11 mouse cellular contexts compared by ENCODE assay signal in the genomic region with DNA sequence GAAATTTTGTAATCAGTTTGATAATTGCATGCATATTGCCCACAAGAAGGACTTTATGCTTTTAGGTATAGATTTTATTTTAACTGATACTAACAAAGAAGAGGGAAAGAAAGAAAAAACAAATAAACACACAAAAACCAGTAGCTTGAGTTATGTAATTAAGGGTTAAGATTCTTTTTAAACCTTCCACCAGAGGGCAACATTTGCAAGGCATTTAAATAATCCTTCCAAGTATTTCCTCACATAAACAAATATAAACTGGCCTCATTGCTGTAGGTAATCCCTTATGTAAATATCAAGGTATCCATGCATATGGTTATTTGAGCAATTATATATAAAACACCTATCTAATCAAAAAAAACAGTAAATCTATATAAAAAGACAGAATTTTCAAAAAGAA. TPM values are rescaled to one million over a fixed set of nuclear protein-coding genes. Genes with fewer than 3 reads are reported as not detected.
DNase-seq lines count a peak whose midpoint lies in the region; ATAC-seq and TF ChIP-seq lines count a peak whose summit lies in the region.
"Had no signal": no experiment of that assay in that cellular context is flagged by ENCODE, and none has a peak within 500 bp of the region (broad histone marks: within the 10 kb centered on the region; RNA-seq: fewer than 3 reads in every experiment).

No protein-coding gene starts in this region.

- no peaks in the 10 kb centered on the region; the same call in 1 of the 2 replicates for H3K27me3 ChIP-seq in kidney, adult 2 months (replicated peaks; ENCODE audit: control insufficient read depth, insufficient read depth, low read length)
- H3K27me3 ChIP-seq in kidney, embryonic 14.5 days (ENCODE audit: control insufficient read depth, insufficient read depth, low read length), result peaks cover 29% of the 10 kb centered on the region
- H3K27me3 ChIP-seq in E14TG2a.4 (ENCODE audit: insufficient read depth, low read length), result peaks cover 12% of the 10 kb centered on the region
- H3K27me3 ChIP-seq in midbrain, embryonic 14.5 days (ENCODE audit: control insufficient read depth, insufficient read depth, low read length), result no peaks in the 10 kb centered on the region; the same call in 1 of the 2 replicates

- H3K4me1 ChIP-seq in kidney, adult 2 months (ENCODE audit: control insufficient read depth, insufficient read depth, low read length), result no peaks in the 10 kb centered on the region
- no peaks in the 10 kb centered on the region for H3K4me1 ChIP-seq in kidney, embryonic 14.5 days (ENCODE audit: control insufficient read depth, insufficient read depth, low read length)
- peaks cover 13% of the 10 kb centered on the region; the same call in 1 of the 2 replicates for H3K4me1 ChIP-seq in E14TG2a.4 (replicated peaks; ENCODE audit: low read depth, low read length)
- H3K4me1 ChIP-seq in midbrain, embryonic 14.5 days (ENCODE audit: control insufficient read depth, insufficient read depth, low read length), result peaks cover 5% of the 10 kb centered on the region; the same call in 1 of the 2 replicates
- H3K4me1 ChIP-seq: intestine, embryonic 15.5 days; megakaryocyte, embryonic 14.5 days had no signal

- intact Hi-C loops in heart, postnatal 25 days (cut with DNase I), result loop anchor here (2.0 kb wide), 1 partner anchor 355 kb away; no protein-coding TSS in a partner anchor

- no peak overlapping the region for H3K27ac ChIP-seq in kidney, adult 2 months (ENCODE audit: insufficient read depth, low read depth, low read length)
- H3K27ac ChIP-seq in kidney, embryonic 14.5 days (ENCODE audit: low read depth, low read length), result no peak overlapping the region
- peak overlapping the region; percentile 75 for H3K27ac ChIP-seq in midbrain, embryonic 14.5 days (replicated peaks; ENCODE audit: low read depth, low read length)
- H3K27ac ChIP-seq: intestine, embryonic 15.5 days had no signal

- ATAC-seq in kidney, embryonic 14.5 days (ENCODE audit: low FRiP score, low TSS enrichment), result no peak
- no peak for ATAC-seq in midbrain, embryonic 14.5 days (ENCODE audit: low FRiP score, low TSS enrichment)
- ATAC-seq: intestine, embryonic 15.5 days had no signal

- H3K9me3 ChIP-seq in kidney, embryonic 14.5 days (ENCODE audit: control insufficient read depth, low read length), result no peaks in the 10 kb centered on the region
- H3K9me3 ChIP-seq in E14TG2a.4 (ENCODE audit: low read length), result no peaks in the 10 kb centered on the region
- no peaks in the 10 kb centered on the region for H3K9me3 ChIP-seq in midbrain, embryonic 14.5 days (ENCODE audit: control insufficient read depth, low read length)
- H3K9me3 ChIP-seq: intestine, embryonic 15.5 days; megakaryocyte, embryonic 14.5 days had no signal

- H3K9ac ChIP-seq in kidney, embryonic 14.5 days (ENCODE audit: low read depth, low read length), result no peak overlapping the region
- H3K9ac ChIP-seq in midbrain, embryonic 14.5 days (replicated peaks; ENCODE audit: low read length), result peak overlapping the region; percentile 49
- H3K9ac ChIP-seq: intestine, embryonic 15.5 days had no signal

- no peak overlapping the region for H3K4me2 ChIP-seq in kidney, embryonic 14.5 days (replicated peaks; ENCODE audit: low read depth, low read length)
- peak overlapping the region; percentile 41 for H3K4me2 ChIP-seq in midbrain, embryonic 14.5 days (ENCODE audit: low read length)
- H3K4me2 ChIP-seq: intestine, embryonic 15.5 days had no signal

- H3K4me3 ChIP-seq in kidney, adult 2 months (ENCODE audit: insufficient read depth, low read depth, low read length), result no peak overlapping the region
- no peak overlapping the region for H3K4me3 ChIP-seq in kidney, embryonic 14.5 days (ENCODE audit: low read length)
- no peak overlapping the region for H3K4me3 ChIP-seq in E14TG2a.4 (replicated peaks; ENCODE audit: low read length)
- no peak overlapping the region for H3K4me3 ChIP-seq in midbrain, embryonic 14.5 days (replicated peaks; ENCODE audit: low read depth, low read length)
- H3K4me3 ChIP-seq: intestine, embryonic 15.5 days; megakaryocyte, embryonic 14.5 days had no signal

- no peaks in the 10 kb centered on the region for H3K36me3 ChIP-seq in kidney, adult 2 months (ENCODE audit: control insufficient read depth, insufficient read depth, low read length)
- H3K36me3 ChIP-seq in kidney, embryonic 14.5 days (ENCODE audit: control insufficient read depth, insufficient read depth, low read length), result no peaks in the 10 kb centered on the region
- H3K36me3 ChIP-seq in E14TG2a.4 (ENCODE audit: insufficient read depth, low read length), result no peaks in the 10 kb centered on the region
- no peaks in the 10 kb centered on the region for H3K36me3 ChIP-seq in midbrain, embryonic 14.5 days (ENCODE audit: control insufficient read depth, insufficient read depth, low read length)
- H3K36me3 ChIP-seq: intestine, embryonic 15.5 days had no signal

- TF ChIP-seq CTCF in kidney, adult 2 months (conservative IDR thresholded peaks at IDR 0.05; ENCODE audit: insufficient read depth, insufficient read length, low read depth, low read length), result no peak
- peak; percentile 28 for TF ChIP-seq CTCF in E14TG2a.4 (conservative IDR thresholded peaks at IDR 0.05; ENCODE audit: low read length)

- TF ChIP-seq POLR2A in kidney, adult 2 months (IDR thresholded peaks at IDR 0.05; ENCODE audit: low read depth, low read length), result no peak

- DNase-seq in kidney, adult 2 months, result peak; percentile 37
- peak; percentile 14 for DNase-seq in R1 (ENCODE audit: low read depth, low spot score)
- DNase-seq in midbrain, embryonic 14.5 days, result peak; percentile 89
- no peak for DNase-seq in urinary bladder, adult 2 months (ENCODE audit: low spot score)
- no peak for DNase-seq in heart, postnatal 25 days (ENCODE audit: low spot score)
- DNase-seq: gastrocnemius, postnatal 36 days had no signal

RNA-seq across cellular contexts. Expression of gene Slc17a6, which starts 3.9 kb away (rescaled TPM):
- not detected in 2 replicates for polyA plus RNA-seq in kidney, adult 2 months (2012; rRNA removed)
- polyA plus RNA-seq in kidney, embryonic 14.5 days (2014; fragmentation: Nextera tagmentation; extraction: Ambion mirVana), result not detected in 2 replicates
- polyA plus RNA-seq in midbrain, embryonic 14.5 days (2014; fragmentation: Nextera tagmentation; extraction: Ambion mirVana), result 102 and 111 TPM in 2 replicates
- not detected in 2 replicates for polyA plus RNA-seq in urinary bladder, adult 2 months (2012; rRNA removed)
- total RNA-seq in heart, postnatal 25 days (2021), result not detected
- total RNA-seq: gastrocnemius, postnatal 36 days had no signal
- polyA plus RNA-seq: limb, embryonic 11.5 days had no signal

Comparison
In these comparisons a context has a peak if more than half of its experiments do, and no peak if none do; other contexts are left out.
1. DNase-seq: peak in kidney, adult 2 months (single experiment), R1 (single experiment) and midbrain, embryonic 14.5 days (single experiment); none in urinary bladder, adult 2 months (single experiment) and heart, postnatal 25 days (single experiment).
2. RNA of gene Slc17a6, which starts 3.9 kb away (polyA plus RNA-seq): 102 to 111 TPM in midbrain, embryonic 14.5 days; not detected in kidney, adult 2 months, not detected in kidney, embryonic 14.5 days and not detected in urinary bladder, adult 2 months; every median in the first group is over 100 times any median in the second.